ENCODE assay signal across 22 mouse cellular contexts in the genomic region with DNA sequence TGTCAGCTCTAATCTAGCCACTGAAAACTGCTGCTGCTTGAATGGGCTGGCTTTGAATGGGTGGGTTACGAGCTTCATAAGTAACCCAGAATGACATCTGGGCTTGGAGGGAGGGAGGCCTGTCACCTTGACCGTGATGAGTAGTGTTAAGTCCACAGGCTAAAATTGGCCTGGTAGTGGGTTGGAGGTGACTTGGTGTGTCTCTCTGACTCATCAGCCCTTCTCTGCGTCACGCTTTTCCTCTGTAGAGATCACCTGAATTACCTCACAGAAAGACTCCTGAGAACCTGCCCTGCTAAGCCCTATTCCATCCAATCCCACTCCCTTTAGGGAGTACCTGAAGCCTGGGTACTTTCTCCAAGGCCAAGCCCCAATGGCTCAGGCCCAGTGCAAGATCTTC. TPM values are rescaled to one million over a fixed set of nuclear protein-coding genes. Genes with fewer than 3 reads are reported as not detected.
"Had no signal": no experiment of that assay in that cellular context is flagged by ENCODE, and none has a peak within 500 bp of the region (broad histone marks: within the 10 kb centered on the region; RNA-seq: fewer than 3 reads in every experiment).

No protein-coding gene starts in this region.

- H3K9ac ChIP-seq: liver, embryonic 15.5 days; liver, postnatal 0 days; lung, embryonic 15.5 days; midbrain, embryonic 13.5 days; midbrain, embryonic 15.5 days; neural tube, embryonic 12.5 days had no signal

- ATAC-seq: liver, postnatal 0 days; lung, postnatal 0 days; midbrain, embryonic 13.5 days; midbrain, embryonic 15.5 days had no signal

- H3K27ac ChIP-seq: liver, embryonic 15.5 days; lung, embryonic 15.5 days; macrophage; midbrain, embryonic 13.5 days; midbrain, embryonic 15.5 days; neural tube, embryonic 12.5 days had no signal

- H3K36me3 ChIP-seq: liver, embryonic 15.5 days; lung, embryonic 15.5 days; midbrain, embryonic 13.5 days; midbrain, embryonic 15.5 days; neural tube, embryonic 12.5 days had no signal

- DNase-seq: liver, postnatal 0 days; lung, adult 2 months; lung, postnatal 14 days; lung, postnatal 36 days; right cerebral cortex, postnatal 25 days; right cerebral cortex, postnatal 4 days; spleen, adult 18-20 months; thymus, adult 2 months; thymus, postnatal 25 days; thymus, postnatal 4 days had no signal

- H3K27me3 ChIP-seq: liver, embryonic 15.5 days; lung, embryonic 15.5 days; midbrain, embryonic 13.5 days; midbrain, embryonic 15.5 days; neural tube, embryonic 12.5 days had no signal

- H3K9me3 ChIP-seq: liver, embryonic 15.5 days; lung, embryonic 15.5 days; megakaryocyte, embryonic 14.5 days; midbrain, embryonic 13.5 days; midbrain, embryonic 15.5 days; neural tube, embryonic 12.5 days had no signal

- H3K4me2 ChIP-seq: liver, embryonic 15.5 days; lung, embryonic 15.5 days; midbrain, embryonic 11.5 days; midbrain, embryonic 13.5 days; midbrain, embryonic 15.5 days; neural tube, embryonic 12.5 days had no signal

- H3K4me1 ChIP-seq: liver, embryonic 15.5 days; lung, embryonic 15.5 days; megakaryocyte, embryonic 14.5 days; midbrain, embryonic 15.5 days had no signal

- H3K4me3 ChIP-seq: liver, embryonic 15.5 days; lung, embryonic 15.5 days; megakaryocyte, embryonic 14.5 days; midbrain, embryonic 13.5 days; midbrain, embryonic 15.5 days; neural tube, embryonic 12.5 days had no signal

RNA-seq across cellular contexts. Expression of a gene that starts 12.0 kb away (rescaled TPM):
- total RNA-seq: megakaryocyte progenitor cell, adult 5-6 weeks; monocyte, adult 5-6 weeks had no signal
- polyA plus RNA-seq: neural tube, embryonic 14.5 days had no signal
